Mouse (Mus musculus): ENCODE data around the gene Dennd4a.

- TF ChIP-seq CTCF (IDR thresholded peaks at IDR 0.05; ENCODE audit: low read depth, low read length) = no peak
- no peak for TF ChIP-seq GATA1 (IDR thresholded peaks at IDR 0.05; ENCODE audit: borderline replicate concordance, low read length)
- no peak for TF ChIP-seq TAL1 (conservative IDR thresholded peaks at IDR 0.05; ENCODE audit: low read depth, low read length)
- TF ChIP-seq POLR2AphosphoS5 (IDR thresholded peaks at IDR 0.05; ENCODE audit: insufficient replicate concordance, low read depth, low read length) = no peak
- TF ChIP-seq GATA2 (IDR thresholded peaks at IDR 0.05; ENCODE audit: borderline replicate concordance, low read depth, low read length) = no peak
These were observed 19.5 kb downstream of the Dennd4a start for GRCm38 (mm10) chr9:64830641-64831040.
